ENCODE assay signal across 9 mouse cellular contexts in the genomic region with DNA sequence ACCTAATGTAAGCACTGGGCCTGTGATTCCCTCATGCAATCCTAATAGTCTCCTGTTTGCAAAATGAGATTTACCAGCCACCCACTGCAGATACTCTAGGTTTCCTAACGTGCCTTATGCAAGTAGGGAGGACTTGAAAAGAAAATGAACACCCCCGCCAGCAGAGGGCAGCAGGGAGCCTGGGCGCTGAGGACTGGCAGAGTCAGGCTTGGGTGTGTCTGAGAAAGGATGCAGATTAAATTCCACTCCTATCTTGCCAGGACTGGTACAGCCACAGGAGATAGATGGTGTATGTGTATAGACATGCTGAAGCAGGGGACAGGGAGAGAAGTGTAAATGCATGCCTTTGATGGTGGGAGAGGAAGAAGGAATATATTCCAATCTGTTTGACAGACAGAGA. TPM values are rescaled to one million over a fixed set of nuclear protein-coding genes. Genes with fewer than 3 reads are reported as not detected.
DNase-seq lines count a peak whose midpoint lies in the region; ATAC-seq and TF ChIP-seq lines count a peak whose summit lies in the region.
"Had no signal": no experiment of that assay in that cellular context is flagged by ENCODE, and none has a peak within 500 bp of the region (broad histone marks: within the 10 kb centered on the region; RNA-seq: fewer than 3 reads in every experiment).

No protein-coding gene starts in this region.

- no peaks in the 10 kb centered on the region for H3K27me3 ChIP-seq in kidney, adult 2 months (replicated peaks; ENCODE audit: control insufficient read depth, insufficient read depth, low read length)
- H3K27me3 ChIP-seq in kidney, embryonic 14.5 days (ENCODE audit: control insufficient read depth, insufficient read depth, low read length), result no peaks in the 10 kb centered on the region
- H3K27me3 ChIP-seq in kidney, postnatal 0 days (ENCODE audit: insufficient read depth, low read length), result no peaks in the 10 kb centered on the region
- no peaks in the 10 kb centered on the region for H3K27me3 ChIP-seq in spleen, adult 2 months (ENCODE audit: control insufficient read depth, insufficient read depth, low read length)
- H3K27me3 ChIP-seq in hindbrain, embryonic 12.5 days, result no peaks in the 10 kb centered on the region
- H3K27me3 ChIP-seq: neural tube, embryonic 13.5 days had no signal

- TF ChIP-seq CTCF in kidney, adult 2 months (conservative IDR thresholded peaks at IDR 0.05; ENCODE audit: insufficient read depth, insufficient read length, low read depth, low read length), result peak; percentile 79
- TF ChIP-seq CTCF in kidney, postnatal 0 days (IDR thresholded peaks at IDR 0.05; ENCODE audit: low read depth), result peak; percentile 72
- TF ChIP-seq CTCF in lung, adult 2 months (IDR thresholded peaks at IDR 0.05; ENCODE audit: insufficient read depth, low read length), result peak; percentile 77
- TF ChIP-seq CTCF in spleen, adult 2 months (IDR thresholded peaks at IDR 0.05; ENCODE audit: extremely low read depth, insufficient read depth, insufficient read length, insufficient replicate concordance), result peak; percentile 89; the same call in 1 of the 2 replicates

- DNase-seq in kidney, adult 2 months, result peak; percentile 76
- DNase-seq in MN1 (ENCODE audit: low spot score), result peak; percentile 63
- peak; percentile 47 for DNase-seq in embryo, embryonic 9.5 days (ENCODE audit: extremely low spot score)
- DNase-seq in kidney, postnatal 0 days (ENCODE audit: low spot score), result no peak
- peak; percentile 75 for DNase-seq in lung, adult 2 months
- DNase-seq in spleen, adult 2 months (ENCODE audit: low read depth in 1 of 2, low spot score in 2 of 2), result peak; percentile 46 to 80

- no peak overlapping the region for H3K27ac ChIP-seq in kidney, adult 2 months (ENCODE audit: insufficient read depth, low read depth, low read length)
- H3K27ac ChIP-seq in kidney, embryonic 14.5 days (ENCODE audit: low read depth, low read length), result no peak overlapping the region
- H3K27ac ChIP-seq in kidney, postnatal 0 days, result no peak overlapping the region
- no peak overlapping the region for H3K27ac ChIP-seq in spleen, adult 2 months (ENCODE audit: insufficient read depth, low read length)
- H3K27ac ChIP-seq in hindbrain, embryonic 12.5 days, result no peak overlapping the region
- H3K27ac ChIP-seq: neural tube, embryonic 13.5 days had no signal

- no peaks in the 10 kb centered on the region for H3K36me3 ChIP-seq in kidney, adult 2 months (ENCODE audit: control insufficient read depth, insufficient read depth, low read length)
- H3K36me3 ChIP-seq in kidney, embryonic 14.5 days (ENCODE audit: control insufficient read depth, insufficient read depth, low read length), result no peaks in the 10 kb centered on the region
- no peaks in the 10 kb centered on the region for H3K36me3 ChIP-seq in kidney, postnatal 0 days (ENCODE audit: insufficient read depth, low read length)
- H3K36me3 ChIP-seq in spleen, adult 2 months (ENCODE audit: control insufficient read depth, insufficient read depth, low read length), result no peaks in the 10 kb centered on the region
- no peaks in the 10 kb centered on the region for H3K36me3 ChIP-seq in hindbrain, embryonic 12.5 days
- H3K36me3 ChIP-seq: neural tube, embryonic 13.5 days had no signal

- no peaks in the 10 kb centered on the region for H3K9me3 ChIP-seq in kidney, embryonic 14.5 days (ENCODE audit: control insufficient read depth, low read length)
- no peaks in the 10 kb centered on the region for H3K9me3 ChIP-seq in kidney, postnatal 0 days (replicated peaks; ENCODE audit: low read length)
- H3K9me3 ChIP-seq in hindbrain, embryonic 12.5 days (replicated peaks), result no peaks in the 10 kb centered on the region
- H3K9me3 ChIP-seq: neural tube, embryonic 13.5 days had no signal

- 43% methylated on average over 3 of the region's 3 CpGs for WGBS in kidney, adult 2 months
- WGBS in kidney, embryonic 14.5 days, result 49% methylated on average over 3 of the region's 3 CpGs
- 48% methylated on average over 3 of the region's 3 CpGs for WGBS in kidney, postnatal 0 days
- 29% methylated on average over 3 of the region's 3 CpGs for WGBS in lung, adult 2 months
- 21% methylated on average over 3 of the region's 3 CpGs for WGBS in spleen, adult 2 months
- 47% methylated on average over 3 of the region's 3 CpGs for WGBS in hindbrain, embryonic 12.5 days

- H3K4me2 ChIP-seq in kidney, embryonic 14.5 days (replicated peaks; ENCODE audit: low read depth, low read length), result no peak overlapping the region
- no peak overlapping the region for H3K4me2 ChIP-seq in kidney, postnatal 0 days (ENCODE audit: low read length)
- no peak overlapping the region for H3K4me2 ChIP-seq in hindbrain, embryonic 12.5 days (replicated peaks)
- H3K4me2 ChIP-seq: neural tube, embryonic 13.5 days had no signal

- no peak for TF ChIP-seq POLR2A in kidney, adult 2 months (IDR thresholded peaks at IDR 0.05; ENCODE audit: low read depth, low read length)
- no peak for TF ChIP-seq POLR2A in lung, adult 2 months (IDR thresholded peaks at IDR 0.05; ENCODE audit: borderline replicate concordance, extremely low read depth, low read depth, low read length)
- no peak for TF ChIP-seq POLR2A in spleen, adult 2 months (IDR thresholded peaks at IDR 0.05; ENCODE audit: low read depth, low read length)

- ATAC-seq in kidney, embryonic 14.5 days (ENCODE audit: low FRiP score, low TSS enrichment), result no peak
- ATAC-seq in kidney, postnatal 0 days (replicated peaks; ENCODE audit: low FRiP score, low read depth), result no peak
- no peak for ATAC-seq in hindbrain, embryonic 12.5 days (ENCODE audit: low FRiP score)

- no peaks in the 10 kb centered on the region for H3K4me1 ChIP-seq in kidney, adult 2 months (ENCODE audit: control insufficient read depth, insufficient read depth, low read length)
- no peaks in the 10 kb centered on the region for H3K4me1 ChIP-seq in kidney, embryonic 14.5 days (ENCODE audit: control insufficient read depth, insufficient read depth, low read length)
- no peaks in the 10 kb centered on the region for H3K4me1 ChIP-seq in kidney, postnatal 0 days (replicated peaks; ENCODE audit: insufficient read depth, low read length)
- H3K4me1 ChIP-seq in lung, adult 2 months (ENCODE audit: control insufficient read depth, insufficient read depth, low read length), result peaks cover 4% of the 10 kb centered on the region; the same call in 1 of the 2 replicates
- H3K4me1 ChIP-seq in spleen, adult 2 months (ENCODE audit: control insufficient read depth, insufficient read depth, insufficient read length), result no peaks in the 10 kb centered on the region
- no peaks in the 10 kb centered on the region for H3K4me1 ChIP-seq in hindbrain, embryonic 12.5 days

- H3K4me3 ChIP-seq in kidney, adult 2 months (ENCODE audit: insufficient read depth, low read depth, low read length), result no peak overlapping the region
- H3K4me3 ChIP-seq in kidney, embryonic 14.5 days (ENCODE audit: low read length), result no peak overlapping the region
- H3K4me3 ChIP-seq in kidney, postnatal 0 days (replicated peaks; ENCODE audit: low read depth, low read length), result no peak overlapping the region
- H3K4me3 ChIP-seq in lung, adult 2 months (replicated peaks; ENCODE audit: extremely low read depth, low read depth, low read length), result no peak overlapping the region
- H3K4me3 ChIP-seq in spleen, adult 2 months (ENCODE audit: extremely low read depth, insufficient read depth, insufficient read length), result no peak overlapping the region
- no peak overlapping the region for H3K4me3 ChIP-seq in hindbrain, embryonic 12.5 days
- H3K4me3 ChIP-seq: neural tube, embryonic 13.5 days had no signal

- no peak overlapping the region for H3K9ac ChIP-seq in kidney, embryonic 14.5 days (ENCODE audit: low read depth, low read length)
- H3K9ac ChIP-seq in kidney, postnatal 0 days (ENCODE audit: low read depth, low read length), result no peak overlapping the region
- H3K9ac ChIP-seq in hindbrain, embryonic 12.5 days, result no peak overlapping the region
- H3K9ac ChIP-seq: neural tube, embryonic 13.5 days had no signal

RNA-seq across cellular contexts. Expression of a gene that starts 24.2 kb away (rescaled TPM):
- 31.9 and 44.6 TPM in 2 replicates for polyA plus RNA-seq in kidney, adult 2 months (2012; rRNA removed)
- polyA plus RNA-seq in kidney, embryonic 14.5 days (2014; fragmentation: Nextera tagmentation; extraction: Ambion mirVana), result 249 and 257 TPM in 2 replicates
- polyA plus RNA-seq in kidney, postnatal 0 days (2015; fragmentation: Nextera tagmentation; extraction: Ambion mirVana), result 269 and 280 TPM in 2 replicates
- 11.7 and 26.5 TPM in 2 replicates for polyA plus RNA-seq in lung, adult 2 months (2012; rRNA removed)
- 7.2 and 9.4 TPM in 2 replicates for polyA plus RNA-seq in spleen, adult 2 months (2012; rRNA removed)
- 228 and 246 TPM in 2 replicates for polyA plus RNA-seq in hindbrain, embryonic 12.5 days (2016; fragmentation: Nextera tagmentation; extraction: Ambion mirVana)
